Comparison of ENCODE assay signal across 8 mouse cellular contexts in the genomic region with DNA sequence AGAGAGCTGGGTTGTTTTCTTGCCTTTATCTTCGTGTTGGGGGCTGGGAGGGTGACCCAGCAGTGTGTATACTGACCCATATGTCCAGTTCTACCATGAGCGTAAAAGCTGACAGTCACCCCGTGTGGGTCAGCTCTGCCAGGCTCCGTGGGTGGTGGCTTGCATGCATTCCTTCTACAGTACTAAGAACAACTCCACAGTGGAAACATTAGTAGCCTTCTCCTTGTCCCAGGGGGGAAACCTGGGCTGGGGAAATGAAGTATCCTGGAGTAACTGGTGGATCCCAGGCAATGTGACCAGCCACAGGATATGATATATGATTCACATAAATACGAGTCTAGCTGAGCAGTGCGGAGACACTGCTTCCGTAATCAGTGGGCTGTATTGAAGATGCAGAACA. TPM values are rescaled to one million over a fixed set of nuclear protein-coding genes. Genes with fewer than 3 reads are reported as not detected.
A peak's percentile ranks its signal among the peaks of the same experiment; 100 is the strongest.
DNase-seq lines count a peak whose midpoint lies in the region; ATAC-seq and TF ChIP-seq lines count a peak whose summit lies in the region.
"Had no signal": no experiment of that assay in that cellular context is flagged by ENCODE, and none has a peak within 500 bp of the region (broad histone marks: within the 10 kb centered on the region; RNA-seq: fewer than 3 reads in every experiment).

No protein-coding gene starts in this region.

- no peak overlapping the region for H3K27ac ChIP-seq in lung, embryonic 14.5 days (ENCODE audit: low read depth)
- no peak overlapping the region for H3K27ac ChIP-seq in forebrain, embryonic 13.5 days
- peak overlapping the region; percentile 60 for H3K27ac ChIP-seq in limb, embryonic 15.5 days
- H3K27ac ChIP-seq in stomach, embryonic 15.5 days: 0 out of 2 replicates have a peak overlapping the region, but pooled peaks have one; percentile 96

- no peaks in the 10 kb centered on the region for H3K27me3 ChIP-seq in lung, embryonic 14.5 days (ENCODE audit: insufficient read depth, low read length)
- peaks cover 41% of the 10 kb centered on the region for H3K27me3 ChIP-seq in forebrain, embryonic 13.5 days
- no peaks in the 10 kb centered on the region for H3K27me3 ChIP-seq in limb, embryonic 15.5 days
- H3K27me3 ChIP-seq in stomach, embryonic 15.5 days (replicated peaks): no peaks in the 10 kb centered on the region

- 16% methylated on average over 7 of the region's 7 CpGs for WGBS in lung, embryonic 14.5 days
- 31% methylated on average over 7 of the region's 7 CpGs for WGBS in forebrain, embryonic 13.5 days
- WGBS in limb, embryonic 15.5 days: 13% methylated on average over 7 of the region's 7 CpGs
- 18% methylated on average over 7 of the region's 7 CpGs for WGBS in stomach, embryonic 15.5 days

- H3K4me3 ChIP-seq in lung, embryonic 14.5 days (ENCODE audit: low read depth, low read length): peak overlapping the region; percentile 91
- peak overlapping the region; percentile 62 for H3K4me3 ChIP-seq in forebrain, embryonic 13.5 days
- H3K4me3 ChIP-seq in limb, embryonic 15.5 days: peak overlapping the region; percentile 98
- H3K4me3 ChIP-seq in stomach, embryonic 15.5 days (replicated peaks): peak overlapping the region; percentile 95

- H3K4me1 ChIP-seq in lung, embryonic 14.5 days (ENCODE audit: insufficient read depth): peaks cover 15% of the 10 kb centered on the region
- peaks cover 40% of the 10 kb centered on the region for H3K4me1 ChIP-seq in forebrain, embryonic 13.5 days
- peaks cover 66% of the 10 kb centered on the region for H3K4me1 ChIP-seq in limb, embryonic 15.5 days
- peaks cover 46% of the 10 kb centered on the region for H3K4me1 ChIP-seq in stomach, embryonic 15.5 days

- no peak for DNase-seq in lung, embryonic 14.5 days
- no peak for DNase-seq in lung, postnatal 14 days
- no peak for DNase-seq in cerebellum, adult 9-11 months
- no peak for DNase-seq in spleen, adult 12 weeks (ENCODE audit: low spot score)

- no peak for TF ChIP-seq CTCF in lung, embryonic 14.5 days (IDR thresholded peaks at IDR 0.05; ENCODE audit: low read depth)

- H3K4me2 ChIP-seq in lung, embryonic 14.5 days: peak overlapping the region; percentile 73
- peak overlapping the region; percentile 99 for H3K4me2 ChIP-seq in forebrain, embryonic 13.5 days
- peak overlapping the region; percentile 63 for H3K4me2 ChIP-seq in limb, embryonic 15.5 days
- peak overlapping the region; percentile 61 for H3K4me2 ChIP-seq in stomach, embryonic 15.5 days

- H3K9me3 ChIP-seq in lung, embryonic 14.5 days (ENCODE audit: low read depth, low read length): no peaks in the 10 kb centered on the region
- H3K9me3 ChIP-seq in forebrain, embryonic 13.5 days (replicated peaks): no peaks in the 10 kb centered on the region
- no peaks in the 10 kb centered on the region for H3K9me3 ChIP-seq in limb, embryonic 15.5 days
- H3K9me3 ChIP-seq in stomach, embryonic 15.5 days: no peaks in the 10 kb centered on the region

- no peak for ATAC-seq in lung, embryonic 14.5 days (ENCODE audit: insufficient read depth)
- ATAC-seq in forebrain, embryonic 13.5 days: no peak
- no peak for ATAC-seq in limb, embryonic 15.5 days (ENCODE audit: insufficient number of reproducible peaks, low FRiP score, low TSS enrichment, low read depth)
- no peak for ATAC-seq in stomach, embryonic 15.5 days (ENCODE audit: insufficient read depth, low FRiP score, low read depth)

- H3K9ac ChIP-seq in lung, embryonic 14.5 days: peak overlapping the region; percentile 92
- H3K9ac ChIP-seq in forebrain, embryonic 13.5 days: 0 out of 2 replicates have a peak overlapping the region, but pooled peaks have one; percentile 75
- H3K9ac ChIP-seq in limb, embryonic 15.5 days: peak overlapping the region; percentile 93
- H3K9ac ChIP-seq in stomach, embryonic 15.5 days: peak overlapping the region; percentile 32; the same call in 1 of the 2 replicates

- H3K36me3 ChIP-seq in lung, embryonic 14.5 days (ENCODE audit: insufficient read depth): no peaks in the 10 kb centered on the region
- H3K36me3 ChIP-seq in forebrain, embryonic 13.5 days (ENCODE audit: poor library complexity, severe bottlenecking): no peaks in the 10 kb centered on the region
- H3K36me3 ChIP-seq in limb, embryonic 15.5 days: no peaks in the 10 kb centered on the region
- no peaks in the 10 kb centered on the region for H3K36me3 ChIP-seq in stomach, embryonic 15.5 days

RNA-seq across cellular contexts. Expression of a gene that starts 1.5 kb away (rescaled TPM):
- polyA plus RNA-seq in lung, embryonic 14.5 days (2014; fragmentation: Nextera tagmentation; extraction: Ambion mirVana): 42.7 and 46.5 TPM in 2 replicates
- 6.7 and 7.4 TPM in 2 replicates for polyA plus RNA-seq in forebrain, embryonic 13.5 days (2015; fragmentation: Nextera tagmentation; extraction: Ambion mirVana)
- polyA plus RNA-seq in limb, embryonic 15.5 days (2015; fragmentation: Nextera tagmentation; extraction: Ambion mirVana): 63.3 and 70.7 TPM in 2 replicates
- polyA plus RNA-seq in stomach, embryonic 15.5 days (2015; fragmentation: Nextera tagmentation; extraction: Ambion mirVana): 40.6 and 42.4 TPM in 2 replicates

RNA-seq across cellular contexts. Expression of a gene that starts 13.4 kb away (rescaled TPM):
- 10.9 and 11.6 TPM in 2 replicates for polyA plus RNA-seq in lung, embryonic 14.5 days (2014; fragmentation: Nextera tagmentation; extraction: Ambion mirVana)
- polyA plus RNA-seq in forebrain, embryonic 13.5 days (2015; fragmentation: Nextera tagmentation; extraction: Ambion mirVana): 6.7 and 9.2 TPM in 2 replicates
- 12.6 and 13.0 TPM in 2 replicates for polyA plus RNA-seq in limb, embryonic 15.5 days (2015; fragmentation: Nextera tagmentation; extraction: Ambion mirVana)
- polyA plus RNA-seq in stomach, embryonic 15.5 days (2015; fragmentation: Nextera tagmentation; extraction: Ambion mirVana): 13.0 and 15.7 TPM in 2 replicates

RNA-seq across cellular contexts. Expression of a gene that starts 25.1 kb away (rescaled TPM):
- 62.9 and 65.3 TPM in 2 replicates for polyA plus RNA-seq in lung, embryonic 14.5 days (2014; fragmentation: Nextera tagmentation; extraction: Ambion mirVana)
- 208 and 237 TPM in 2 replicates for polyA plus RNA-seq in forebrain, embryonic 13.5 days (2015; fragmentation: Nextera tagmentation; extraction: Ambion mirVana)
- 100 and 109 TPM in 2 replicates for polyA plus RNA-seq in limb, embryonic 15.5 days (2015; fragmentation: Nextera tagmentation; extraction: Ambion mirVana)
- 137 and 142 TPM in 2 replicates for polyA plus RNA-seq in stomach, embryonic 15.5 days (2015; fragmentation: Nextera tagmentation; extraction: Ambion mirVana)

RNA-seq across cellular contexts. Expression of a gene that starts 27.5 kb away (rescaled TPM):
- not detected in 2 replicates for polyA plus RNA-seq in lung, embryonic 14.5 days (2014; fragmentation: Nextera tagmentation; extraction: Ambion mirVana)
- polyA plus RNA-seq in forebrain, embryonic 13.5 days (2015; fragmentation: Nextera tagmentation; extraction: Ambion mirVana): 0.35 TPM in 1 of 2 replicates, not detected in the other
- 1.6 TPM in 2 replicates for polyA plus RNA-seq in limb, embryonic 15.5 days (2015; fragmentation: Nextera tagmentation; extraction: Ambion mirVana)
- polyA plus RNA-seq in stomach, embryonic 15.5 days (2015; fragmentation: Nextera tagmentation; extraction: Ambion mirVana): 0.22 TPM in 1 of 2 replicates, not detected in the other
- polyA plus RNA-seq: large intestine, adult 2 months had no signal

RNA-seq across cellular contexts. Expression of a gene that starts 30.1 kb away (rescaled TPM):
- 3.8 TPM in 1 of 2 replicates, not detected in the other for polyA plus RNA-seq in lung, embryonic 14.5 days (2014; fragmentation: Nextera tagmentation; extraction: Ambion mirVana)
- 0.18 and 0.19 TPM in 2 replicates for polyA plus RNA-seq in forebrain, embryonic 13.5 days (2015; fragmentation: Nextera tagmentation; extraction: Ambion mirVana)
- polyA plus RNA-seq in limb, embryonic 15.5 days (2015; fragmentation: Nextera tagmentation; extraction: Ambion mirVana): 18.1 and 45.8 TPM in 2 replicates
- 0.23 and 0.43 TPM in 2 replicates for polyA plus RNA-seq in stomach, embryonic 15.5 days (2015; fragmentation: Nextera tagmentation; extraction: Ambion mirVana)

Comparison
In these comparisons a context has a peak if more than half of its experiments do, and no peak if none do; other contexts are left out.
1. H3K27ac ChIP-seq: peak in limb, embryonic 15.5 days (single experiment) and stomach, embryonic 15.5 days (single experiment); none in lung, embryonic 14.5 days (single experiment) and forebrain, embryonic 13.5 days (single experiment).
2. H3K9ac ChIP-seq: peak in every context shown above with its lines; median percentile 93 in limb, embryonic 15.5 days; 92 in lung, embryonic 14.5 days; 75 in forebrain, embryonic 13.5 days; 32 in stomach, embryonic 15.5 days.
3. Peak in every context shown above with its lines, with median percentiles within 50 percentile points of each other: H3K4me2 ChIP-seq and H3K4me3 ChIP-seq.